16 mouse cellular contexts compared by ENCODE assay signal in the genomic region with DNA sequence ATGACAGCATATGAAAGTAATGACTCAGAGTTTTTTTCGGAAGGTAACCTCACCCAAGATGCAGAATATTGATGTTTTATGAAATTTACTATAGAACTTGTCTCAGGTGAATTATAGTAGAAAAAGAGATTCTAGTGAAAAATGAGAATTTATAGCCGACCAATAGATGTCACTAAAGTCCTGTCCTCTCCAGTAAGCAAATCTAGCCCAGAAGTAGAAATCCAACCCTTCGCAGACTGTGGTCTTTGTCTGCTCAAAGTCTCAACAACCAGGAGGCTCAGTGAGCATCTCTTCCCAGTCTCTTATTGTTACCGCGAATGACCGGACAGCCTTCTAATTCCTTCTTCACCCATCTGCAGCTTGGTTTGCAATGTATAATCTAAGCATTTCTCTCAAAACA.
DNase-seq lines count a peak whose midpoint lies in the region; ATAC-seq and TF ChIP-seq lines count a peak whose summit lies in the region.
"Had no signal": no experiment of that assay in that cellular context is flagged by ENCODE, and none has a peak within 500 bp of the region (broad histone marks: within the 10 kb centered on the region; RNA-seq: fewer than 3 reads in every experiment).

No protein-coding gene starts in this region.

- no peaks in the 10 kb centered on the region for H3K27me3 ChIP-seq in kidney, postnatal 0 days (ENCODE audit: insufficient read depth, low read length)
- no peaks in the 10 kb centered on the region; the same call in 1 of the 2 replicates for H3K27me3 ChIP-seq in kidney, adult 2 months (replicated peaks; ENCODE audit: control insufficient read depth, insufficient read depth, low read length)
- H3K27me3 ChIP-seq in midbrain, postnatal 0 days (ENCODE audit: insufficient read depth, low read length) = no peaks in the 10 kb centered on the region
- no peaks in the 10 kb centered on the region for H3K27me3 ChIP-seq in midbrain, embryonic 10.5 days (ENCODE audit: low read depth, poor library complexity, severe bottlenecking)
- H3K27me3 ChIP-seq: heart, embryonic 12.5 days; liver, embryonic 13.5 days had no signal

- peak; percentile 8 for DNase-seq in embryo, embryonic 11 days
- no peak for DNase-seq in embryo, embryonic 10 days (ENCODE audit: low spot score)
- no peak for DNase-seq in kidney, postnatal 0 days (ENCODE audit: low spot score)
- no peak for DNase-seq in kidney, adult 2 months
- peak; percentile 24 for DNase-seq in midbrain, postnatal 0 days (ENCODE audit: low spot score)
- DNase-seq in midbrain, embryonic 10.5 days (ENCODE audit: low spot score) = no peak
- no peak for DNase-seq in spleen, adult 12 weeks (ENCODE audit: low spot score)
- DNase-seq in heart, adult 11 months = no peak
- DNase-seq: adrenal gland, adult 2 months; heart, postnatal 36 days; liver, embryonic 13.5 days; lung, postnatal 14 days; thymus, adult 2 months had no signal

- no peak for TF ChIP-seq POLR2A in kidney, adult 2 months (IDR thresholded peaks at IDR 0.05; ENCODE audit: low read depth, low read length)

- no peak for ATAC-seq in kidney, postnatal 0 days (replicated peaks; ENCODE audit: low FRiP score, low read depth)
- no peak for ATAC-seq in midbrain, postnatal 0 days (ENCODE audit: low FRiP score)

- no peak overlapping the region for H3K27ac ChIP-seq in kidney, postnatal 0 days
- H3K27ac ChIP-seq in kidney, adult 2 months (ENCODE audit: insufficient read depth, low read depth, low read length) = no peak overlapping the region
- H3K27ac ChIP-seq in midbrain, postnatal 0 days (ENCODE audit: low read depth, low read length) = no peak overlapping the region
- H3K27ac ChIP-seq in midbrain, embryonic 10.5 days (replicated peaks) = no peak overlapping the region
- H3K27ac ChIP-seq: limb, embryonic 10.5 days; liver, embryonic 13.5 days had no signal

- WGBS in kidney, postnatal 0 days = 80% methylated on average over 6 of the region's 6 CpGs
- WGBS in kidney, adult 2 months = 69% methylated on average over 6 of the region's 6 CpGs
- WGBS in midbrain, postnatal 0 days = 72% methylated on average over 6 of the region's 6 CpGs
- 85% methylated on average over 6 of the region's 6 CpGs for WGBS in midbrain, embryonic 10.5 days

- no peak overlapping the region for H3K4me2 ChIP-seq in kidney, postnatal 0 days (ENCODE audit: low read length)
- H3K4me2 ChIP-seq in midbrain, postnatal 0 days (ENCODE audit: low read depth, low read length, poor library complexity, severe bottlenecking) = no peak overlapping the region
- H3K4me2 ChIP-seq: heart, embryonic 12.5 days; liver, embryonic 13.5 days had no signal

- no peaks in the 10 kb centered on the region for H3K4me1 ChIP-seq in kidney, postnatal 0 days (replicated peaks; ENCODE audit: insufficient read depth, low read length)
- H3K4me1 ChIP-seq in kidney, adult 2 months (ENCODE audit: control insufficient read depth, insufficient read depth, low read length) = no peaks in the 10 kb centered on the region
- H3K4me1 ChIP-seq in midbrain, postnatal 0 days (ENCODE audit: insufficient read depth, low read length) = no peaks in the 10 kb centered on the region
- H3K4me1 ChIP-seq in midbrain, embryonic 10.5 days = no peaks in the 10 kb centered on the region
- H3K4me1 ChIP-seq: heart, embryonic 12.5 days; limb, embryonic 10.5 days; liver, embryonic 13.5 days had no signal

- H3K9me3 ChIP-seq in kidney, postnatal 0 days (replicated peaks; ENCODE audit: low read length) = no peaks in the 10 kb centered on the region
- no peaks in the 10 kb centered on the region for H3K9me3 ChIP-seq in midbrain, postnatal 0 days (ENCODE audit: low read length)
- H3K9me3 ChIP-seq in midbrain, embryonic 10.5 days (replicated peaks) = no peaks in the 10 kb centered on the region
- H3K9me3 ChIP-seq: heart, embryonic 12.5 days; limb, embryonic 10.5 days; liver, embryonic 13.5 days had no signal

- H3K4me3 ChIP-seq in kidney, postnatal 0 days (replicated peaks; ENCODE audit: low read depth, low read length) = no peak overlapping the region
- no peak overlapping the region for H3K4me3 ChIP-seq in kidney, adult 2 months (ENCODE audit: insufficient read depth, low read depth, low read length)
- no peak overlapping the region for H3K4me3 ChIP-seq in midbrain, postnatal 0 days (ENCODE audit: low read depth, low read length)
- H3K4me3 ChIP-seq in midbrain, embryonic 10.5 days = no peak overlapping the region
- H3K4me3 ChIP-seq: heart, embryonic 12.5 days; limb, embryonic 10.5 days; liver, embryonic 13.5 days; myocyte had no signal

- H3K9ac ChIP-seq in kidney, postnatal 0 days (ENCODE audit: low read depth, low read length) = no peak overlapping the region
- no peak overlapping the region for H3K9ac ChIP-seq in midbrain, postnatal 0 days (replicated peaks; ENCODE audit: low read length, poor library complexity, severe bottlenecking)
- H3K9ac ChIP-seq: heart, embryonic 12.5 days; liver, embryonic 13.5 days had no signal

- peak; percentile 32; the same call in 1 of the 2 replicates for TF ChIP-seq CTCF in kidney, postnatal 0 days (IDR thresholded peaks at IDR 0.05; ENCODE audit: low read depth)
- no peak for TF ChIP-seq CTCF in kidney, adult 2 months (conservative IDR thresholded peaks at IDR 0.05; ENCODE audit: insufficient read depth, insufficient read length, low read depth, low read length)
- TF ChIP-seq CTCF in midbrain, postnatal 0 days (IDR thresholded peaks at IDR 0.05) = peak; percentile 62

- no peaks in the 10 kb centered on the region for H3K36me3 ChIP-seq in kidney, postnatal 0 days (ENCODE audit: insufficient read depth, low read length)
- no peaks in the 10 kb centered on the region for H3K36me3 ChIP-seq in kidney, adult 2 months (ENCODE audit: control insufficient read depth, insufficient read depth, low read length)
- H3K36me3 ChIP-seq in midbrain, postnatal 0 days (ENCODE audit: insufficient read depth, low read length) = no peaks in the 10 kb centered on the region
- H3K36me3 ChIP-seq in midbrain, embryonic 10.5 days = no peaks in the 10 kb centered on the region
- H3K36me3 ChIP-seq: heart, embryonic 12.5 days; limb, embryonic 10.5 days; liver, embryonic 13.5 days had no signal

Comparison
In these comparisons a context has a peak if more than half of its experiments do, and no peak if none do; other contexts are left out.
1. DNase-seq: peak in embryo, embryonic 11 days (single experiment) and midbrain, postnatal 0 days (single experiment); none in embryo, embryonic 10 days (single experiment), kidney, postnatal 0 days (single experiment), kidney, adult 2 months (single experiment), midbrain, embryonic 10.5 days (single experiment), spleen, adult 12 weeks (single experiment) and heart, adult 11 months (single experiment).